Mouse (Mus musculus) limb, embryonic 14.5 days (tissue): ENCODE measurements around the gene I0C0044D17Rik. TPM values are rescaled to one million over a fixed set of nuclear protein-coding genes. Genes with fewer than 3 reads are reported as not detected.
"Not testable (repeated sequence)": the region's sequence is repeated elsewhere in the genome, so short reads cannot be mapped to it uniquely, and the experiment has no call there.

ENCODE experiments used
- ATAC-seq: fragments of 200-750 bp; cut with Nextera tagmentation; 2 replicates; pipeline ENCODE4 v1.8.0; 2017; ENCODE audit warnings: low read depth, moderate number of reproducible peaks, moderate TSS enrichment; ENCODE audit not compliant: low FRiP score
- DNase-seq: peaks from one replicate; pipeline ENCODE4 v3.0.0-alpha.2; 2015; ENCODE audit warnings: low spot score
- H3K27ac ChIP-seq: fragments of 300-500 bp; sonication (generic); replicated peaks from 2 replicates; pipeline ENCODE4 v1.5.1; 2014; ENCODE audit warnings: low read depth, mild to moderate bottlenecking, low read length, moderate library complexity, mixed read lengths
- H3K27me3 ChIP-seq: fragments of 300-500 bp; sonication (generic); 2 replicates; pipeline ENCODE4 v1.6.1; 2014; ENCODE audit warnings: low read length, mixed read lengths; ENCODE audit not compliant: control insufficient read depth, insufficient read depth
- H3K36me3 ChIP-seq: fragments of 300-500 bp; sonication (generic); 2 replicates; pipeline ENCODE4 v1.6.1; 2014; ENCODE audit warnings: mild to moderate bottlenecking, low read length, moderate library complexity, mixed read lengths; ENCODE audit not compliant: control insufficient read depth, insufficient read depth
- H3K4me1 ChIP-seq: fragments of 300-500 bp; sonication (generic); 2 replicates; pipeline ENCODE4 v1.6.1; 2014; ENCODE audit warnings: antibody characterized with exemption, low read length, mixed read lengths; ENCODE audit not compliant: control insufficient read depth, insufficient read depth
- H3K4me2 ChIP-seq: fragments of 300-500 bp; sonication (generic); replicated peaks from 2 replicates; pipeline ENCODE4 v1.6.1; 2014; ENCODE audit warnings: low read depth, mild to moderate bottlenecking, low read length, moderate library complexity; ENCODE audit not compliant: severe bottlenecking
- H3K4me3 ChIP-seq: fragments of 300-500 bp; sonication (generic); replicated peaks from 2 replicates; pipeline ENCODE4 v1.5.1; 2014; ENCODE audit warnings: low read length
- H3K9ac ChIP-seq: fragments of 300-500 bp; sonication (generic); 2 replicates; pipeline ENCODE4 v1.6.1; 2014; ENCODE audit warnings: mild to moderate bottlenecking, low read depth, low read length, moderate library complexity; ENCODE audit not compliant: severe bottlenecking
- H3K9me3 ChIP-seq: fragments of 300-500 bp; sonication (generic); 2 replicates; pipeline ENCODE4 v1.6.1; 2016; ENCODE audit warnings: low read length; ENCODE audit not compliant: control insufficient read depth
- POLR2A ChIP-seq: fragments of 200-500 bp; IDR thresholded peaks from 2 replicates; pipeline ENCODE4 v1.8.0; 2012; ENCODE audit warnings: inconsistent platforms, mild to moderate bottlenecking, moderate library complexity, borderline replicate concordance; ENCODE audit not compliant: insufficient read depth, insufficient read length; ENCODE audit errors: extremely low read depth
- WGBS: fragments of 180-500 bp; shearing (Covaris S2); extraction: QIAGEN DNeasy Blood & Tissue Kit; methylation state at CpG from one replicate; pipeline ENCODE4 v1.1.7; 2014; 5-methylcytosine and 5-hydroxymethylcytosine counted together
- polyA plus RNA-seq, 2 experiments: library from polyadenylated mRNA; depleted of rRNA in 1 of 2; stranded (reverse) in 1 of 2; unstranded in 1 of 2; fragments of >200 nt; fragmentation: Nextera tagmentation in 1 of 2; extraction: Ambion mirVana in 1 of 2; gene quantifications; 2 replicates each; pipeline versions ENCODE4 v1.2.1 to v1.2.3; 2012 to 2014

I0C0044D17Rik gene
- polyA plus RNA-seq, 2 experiments: not detected

DNA sequence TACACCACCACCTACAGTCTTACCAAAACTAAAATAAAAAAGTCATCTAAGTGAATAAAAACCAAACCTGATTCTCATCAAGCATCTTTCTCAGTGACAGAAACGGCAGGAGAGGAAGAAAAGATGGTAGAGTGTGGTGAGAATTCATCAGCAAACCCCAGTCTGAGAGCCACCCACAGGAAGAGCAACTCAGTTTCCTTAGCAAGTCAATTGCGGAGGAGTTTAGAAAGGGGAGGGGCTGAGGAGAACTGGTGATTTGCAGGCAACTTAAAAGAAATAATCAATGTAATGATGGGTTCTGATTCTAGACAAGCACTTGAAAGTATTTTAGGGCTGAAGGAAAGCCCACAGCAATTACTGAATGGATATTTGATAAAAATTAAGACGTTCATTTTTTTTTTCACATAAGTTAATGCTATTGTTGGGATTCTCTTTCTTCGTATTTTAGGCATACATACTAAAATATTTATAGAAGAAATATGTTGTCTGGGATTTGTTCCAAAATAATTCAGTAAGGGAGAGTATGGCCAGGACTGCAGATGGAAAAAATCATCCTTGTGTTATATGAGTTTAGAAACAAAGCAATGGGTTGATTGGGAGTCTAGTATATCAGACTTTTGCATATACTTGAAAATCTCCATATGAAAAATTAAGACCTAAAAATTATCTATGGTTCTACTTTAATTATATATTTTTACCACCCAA lies 34.7 kb upstream of the I0C0044D17Rik start:
- no peak overlapping the region for H3K4me3 ChIP-seq
- no peaks in the 10 kb centered on the region for H3K9me3 ChIP-seq
- H3K4me2 ChIP-seq: no peak overlapping the region
- no peak for TF ChIP-seq POLR2A
- H3K9ac ChIP-seq: no peak overlapping the region
- 60% methylated on average over 4 of the region's 4 CpGs for WGBS
- H3K27me3 ChIP-seq: no peaks in the 10 kb centered on the region
- H3K4me1 ChIP-seq: peaks cover 7% of the 10 kb centered on the region
- ATAC-seq (no peak), DNase-seq (peak; percentile 60)
- H3K36me3 ChIP-seq: no peaks in the 10 kb centered on the region
- H3K27ac ChIP-seq: no peak overlapping the region

DNA sequence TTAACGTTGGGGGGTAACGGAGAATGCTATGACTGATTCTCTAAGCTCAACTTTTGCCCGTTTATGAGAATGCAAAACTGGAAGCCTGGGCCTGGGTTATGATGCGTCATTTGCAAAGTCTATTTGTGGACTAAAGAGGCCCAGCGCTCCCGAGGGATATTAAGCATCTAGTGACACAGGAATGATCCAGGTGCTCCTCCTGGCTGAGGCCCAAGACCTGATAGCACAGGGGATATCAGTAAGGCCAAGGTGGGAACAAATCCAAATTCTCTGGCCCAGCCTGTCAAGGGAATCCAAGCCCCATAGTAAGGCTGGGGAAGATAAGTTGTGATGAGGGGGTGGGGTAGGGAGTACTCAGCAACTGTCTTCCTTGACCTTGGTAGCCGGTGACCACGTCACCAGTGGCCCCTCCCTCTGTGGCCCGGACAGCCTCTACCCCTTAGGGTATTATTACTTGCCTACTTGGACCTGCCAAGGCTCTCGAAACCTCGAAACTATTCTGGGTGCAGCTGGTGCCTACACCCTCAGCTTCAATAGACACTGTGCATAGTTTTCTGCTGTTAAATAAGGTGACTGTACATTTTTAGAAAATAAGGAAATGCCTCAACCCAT lies 33.5 kb upstream of the I0C0044D17Rik start:
- 50% methylated on average over 11 of the region's 11 CpGs for WGBS
- H3K9ac ChIP-seq: no peak overlapping the region
- peak; percentile 45 for DNase-seq
- no peak overlapping the region for H3K27ac ChIP-seq
- ATAC-seq: peak; percentile 50; the same call in 1 of the 2 replicates
- no peaks in the 10 kb centered on the region for H3K9me3 ChIP-seq
- H3K4me3 ChIP-seq: no peak overlapping the region
- peaks cover 7% of the 10 kb centered on the region for H3K4me1 ChIP-seq
- H3K36me3 ChIP-seq: no peaks in the 10 kb centered on the region
- no peak overlapping the region for H3K4me2 ChIP-seq
- TF ChIP-seq POLR2A: no peak
- H3K27me3 ChIP-seq: no peaks in the 10 kb centered on the region

DNA sequence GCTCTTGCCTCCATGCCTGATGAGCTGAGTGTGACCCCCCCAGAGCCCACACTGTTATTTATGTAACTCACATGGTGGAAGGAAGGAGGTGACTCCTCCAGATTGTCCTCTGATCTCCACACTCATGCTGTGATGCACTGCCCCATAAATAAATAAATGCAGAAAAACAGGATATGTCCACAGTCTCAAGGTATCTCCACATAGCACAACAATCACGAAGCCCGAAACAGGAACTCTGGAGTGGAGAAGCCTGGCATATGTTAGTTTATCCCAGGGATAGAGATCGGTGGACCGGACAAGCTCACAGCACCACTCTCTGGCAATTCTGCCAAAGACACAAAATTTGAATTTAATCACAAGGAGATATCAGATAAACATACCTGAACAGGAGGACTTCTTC lies 30.3 kb upstream of the I0C0044D17Rik start:
- Histone ChIP-seq H3K36me3 (no peaks in the 10 kb centered on the region), H3K9me3 (no peaks in the 10 kb centered on the region), H3K4me3 (no peak overlapping the region), H3K4me2 (no peak overlapping the region), H3K4me1 (peaks cover 7% of the 10 kb centered on the region), H3K9ac (no peak overlapping the region), H3K27ac (no peak overlapping the region), H3K27me3 (no peaks in the 10 kb centered on the region)
- no peak for ATAC-seq
- TF ChIP-seq POLR2A: no peak
- DNase-seq: no peak
- WGBS: 78% methylated on average over 4 of the region's 4 CpGs

DNA sequence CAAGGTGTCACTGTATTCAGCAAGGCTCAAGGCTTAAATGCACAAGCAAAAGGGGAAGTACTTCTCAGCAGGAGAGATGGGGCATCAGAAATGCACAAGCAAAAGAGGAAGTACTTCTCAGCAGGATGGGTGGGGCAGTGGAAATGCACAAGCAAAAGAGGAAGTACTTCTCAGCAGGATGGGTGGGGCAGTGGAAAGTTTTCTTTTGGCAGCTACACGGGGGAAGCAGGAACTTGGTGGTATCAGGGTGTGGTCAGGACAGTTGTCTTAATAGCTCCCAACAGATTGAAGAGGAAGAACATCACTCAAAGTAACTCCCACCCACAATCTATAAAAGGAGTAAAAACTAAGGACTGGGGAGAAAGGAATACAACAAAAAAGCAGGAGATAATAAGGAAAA lies 26.8 kb upstream of the I0C0044D17Rik start:
- H3K4me2 ChIP-seq, ATAC-seq, H3K36me3 ChIP-seq, H3K9me3 ChIP-seq, H3K27ac ChIP-seq, DNase-seq, H3K27me3 ChIP-seq, H3K4me3 ChIP-seq, H3K9ac ChIP-seq: not testable (repeated sequence)
- WGBS: 82% methylated on average over 1 of the region's 1 CpGs
- H3K4me1 ChIP-seq: peaks cover 14% of the 10 kb centered on the region

DNA sequence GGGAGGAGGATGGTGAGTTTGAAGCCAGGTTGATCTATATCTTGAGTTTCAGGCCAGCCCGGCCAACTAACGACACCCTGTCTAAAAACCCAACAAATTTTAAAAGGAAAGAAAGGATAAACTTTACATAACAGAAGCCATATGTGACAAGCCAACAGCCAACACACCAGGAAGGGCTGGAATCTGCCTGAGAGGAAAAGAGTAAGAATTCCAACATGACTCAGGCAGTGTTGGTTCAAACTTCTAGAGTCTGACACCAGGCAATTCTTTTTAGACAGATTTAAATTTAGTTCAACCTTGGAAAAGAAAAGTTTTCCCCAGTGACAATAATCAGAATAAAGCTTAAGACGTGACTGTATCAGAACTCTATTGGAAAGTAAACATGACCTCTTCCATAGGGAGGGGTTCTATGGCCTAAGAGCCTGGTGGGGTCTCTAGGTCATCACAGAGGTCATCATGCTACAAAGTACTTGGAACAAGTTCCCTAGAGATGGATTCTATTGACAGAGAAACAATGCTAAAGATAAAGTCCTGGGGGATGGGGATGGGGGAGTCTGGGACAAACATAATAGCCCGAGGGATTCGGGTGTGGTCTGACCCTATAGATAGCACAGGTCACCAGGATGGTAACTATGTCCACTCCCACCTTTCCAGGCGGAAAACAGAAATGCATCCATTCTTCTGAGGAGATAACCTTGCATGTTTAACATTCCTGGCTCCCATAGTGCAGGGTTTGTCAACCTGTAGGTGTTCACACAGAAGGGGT lies 23.7 kb upstream of the I0C0044D17Rik start:
- Histone ChIP-seq H3K4me3 (no peak overlapping the region), H3K9ac (no peak overlapping the region), H3K4me1 (peaks cover 15% of the 10 kb centered on the region), H3K27me3 (no peaks in the 10 kb centered on the region), H3K36me3 (no peaks in the 10 kb centered on the region), H3K9me3 (no peaks in the 10 kb centered on the region), H3K27ac (no peak overlapping the region), H3K4me2 (no peak overlapping the region)
- ATAC-seq (no peak), DNase-seq (no peak)
- 60% methylated on average over 6 of the region's 6 CpGs for WGBS
- no peak for TF ChIP-seq POLR2A
